Mouse (Mus musculus): ENCODE measurements at regions not wholly inside any gene's neighbourhood (a gene's known extent, or its start where the extent isn't known, plus 50 kb on each side); places are given as distances from the start of the nearest gene placed in this dataset.
A peak's percentile ranks its signal among the peaks of the same experiment; 100 is the strongest.

GRCm38 (mm10) chr17:75641010-75641498, 89.3 kb upstream of the Fam98a start:
- no peaks in the 10 kb centered on the region for H3K36me3 ChIP-seq (ENCODE audit: control insufficient read depth, insufficient read depth, low read length)
- WGBS: 32% methylated on average over 6 of the region's 6 CpGs
- no peak overlapping the region for H3K9ac ChIP-seq (ENCODE audit: low read depth, low read length)
- ATAC-seq: peak; percentile 69
- peaks cover 4% of the 10 kb centered on the region for H3K4me1 ChIP-seq (ENCODE audit: control insufficient read depth, insufficient read depth, low read depth, low read length)
- H3K27ac ChIP-seq (ENCODE audit: low read depth, low read length): no peak overlapping the region
- H3K27me3 ChIP-seq (replicated peaks; ENCODE audit: control insufficient read depth, insufficient read depth, low read length): no peaks in the 10 kb centered on the region
- no peaks in the 10 kb centered on the region for H3K9me3 ChIP-seq (ENCODE audit: control insufficient read depth, low read length)
- no peak overlapping the region for H3K4me3 ChIP-seq (ENCODE audit: low read length)
- H3K4me2 ChIP-seq (ENCODE audit: low read length): no peak overlapping the region

GRCm38 (mm10) chr17:75640575-75640974, 88.8 kb upstream of the Fam98a start:
- Histone ChIP-seq H3K4me2 (ENCODE audit: low read length) (no peak overlapping the region), H3K27me3 (replicated peaks; ENCODE audit: control insufficient read depth, insufficient read depth, low read length) (no peaks in the 10 kb centered on the region), H3K9ac (ENCODE audit: low read depth, low read length) (no peak overlapping the region), H3K4me3 (ENCODE audit: low read length) (no peak overlapping the region), H3K9me3 (ENCODE audit: control insufficient read depth, low read length) (no peaks in the 10 kb centered on the region), H3K27ac (ENCODE audit: low read depth, low read length) (no peak overlapping the region), H3K4me1 (ENCODE audit: control insufficient read depth, insufficient read depth, low read depth, low read length) (peaks cover 4% of the 10 kb centered on the region), H3K36me3 (ENCODE audit: control insufficient read depth, insufficient read depth, low read length) (no peaks in the 10 kb centered on the region)
- 0 out of 2 replicates have a peak, but pooled peaks have one; percentile 6 for ATAC-seq
- WGBS: 38% methylated on average over 5 of the region's 5 CpGs

- no peaks in the 10 kb centered on the region for H3K27me3 ChIP-seq (replicated peaks; ENCODE audit: control insufficient read depth, insufficient read depth, low read length)
- H3K4me1 ChIP-seq (ENCODE audit: control insufficient read depth, insufficient read depth, low read depth, low read length): no peaks in the 10 kb centered on the region
- H3K9ac ChIP-seq (ENCODE audit: low read depth, low read length): no peak overlapping the region; the same call in 1 of the 2 replicates
- H3K4me3 ChIP-seq (ENCODE audit: low read length): no peak overlapping the region
- peak; percentile 71; the same call in 1 of the 2 replicates for ATAC-seq
- H3K27ac ChIP-seq (ENCODE audit: low read depth, low read length): no peak overlapping the region
- WGBS: 68% methylated on average over 4 of the region's 4 CpGs
- H3K9me3 ChIP-seq (ENCODE audit: control insufficient read depth, low read length): no peaks in the 10 kb centered on the region
- H3K36me3 ChIP-seq (ENCODE audit: control insufficient read depth, insufficient read depth, low read length): no peaks in the 10 kb centered on the region
- no peak overlapping the region for H3K4me2 ChIP-seq (ENCODE audit: low read length)
Measured at GRCm38 (mm10) chr17:75629857-75630256, 78.1 kb upstream of the Fam98a start.

GRCm38 (mm10) chr17:75619472-75619871, 67.7 kb upstream of the Fam98a start:
- no peaks in the 10 kb centered on the region for H3K36me3 ChIP-seq (ENCODE audit: control insufficient read depth, insufficient read depth, low read length)
- 72% methylated on average over 3 of the region's 3 CpGs for WGBS
- H3K9ac ChIP-seq (ENCODE audit: low read depth, low read length): no peak overlapping the region
- no peak overlapping the region for H3K4me2 ChIP-seq (ENCODE audit: low read length)
- no peak overlapping the region for H3K4me3 ChIP-seq (ENCODE audit: low read length)
- ATAC-seq: no peak
- H3K27ac ChIP-seq (ENCODE audit: low read depth, low read length): no peak overlapping the region
- H3K27me3 ChIP-seq (replicated peaks; ENCODE audit: control insufficient read depth, insufficient read depth, low read length): no peaks in the 10 kb centered on the region
- no peaks in the 10 kb centered on the region for H3K9me3 ChIP-seq (ENCODE audit: control insufficient read depth, low read length)
- no peaks in the 10 kb centered on the region for H3K4me1 ChIP-seq (ENCODE audit: control insufficient read depth, insufficient read depth, low read depth, low read length)

- WGBS: 95% methylated on average over 3 of the region's 3 CpGs
- Histone ChIP-seq H3K27me3 (replicated peaks; ENCODE audit: control insufficient read depth, insufficient read depth, low read length) (no peaks in the 10 kb centered on the region), H3K9me3 (ENCODE audit: control insufficient read depth, low read length) (no peaks in the 10 kb centered on the region), H3K4me1 (ENCODE audit: control insufficient read depth, insufficient read depth, low read depth, low read length) (no peaks in the 10 kb centered on the region), H3K4me3 (ENCODE audit: low read length) (no peak overlapping the region), H3K9ac (ENCODE audit: low read depth, low read length) (no peak overlapping the region), H3K27ac (ENCODE audit: low read depth, low read length) (no peak overlapping the region), H3K4me2 (ENCODE audit: low read length) (no peak overlapping the region), H3K36me3 (ENCODE audit: control insufficient read depth, insufficient read depth, low read length) (no peaks in the 10 kb centered on the region)
- ATAC-seq: no peak
Measured at GRCm38 (mm10) chr17:75618514-75618913, 66.8 kb upstream of the Fam98a start.

- peak overlapping the region; percentile 41 for H3K4me2 ChIP-seq (ENCODE audit: low read length)
- no peaks in the 10 kb centered on the region for H3K4me1 ChIP-seq (ENCODE audit: control insufficient read depth, insufficient read depth, low read depth, low read length)
- H3K27me3 ChIP-seq (replicated peaks; ENCODE audit: control insufficient read depth, insufficient read depth, low read length): no peaks in the 10 kb centered on the region
- ATAC-seq: peak; percentile 74
- H3K36me3 ChIP-seq (ENCODE audit: control insufficient read depth, insufficient read depth, low read length): no peaks in the 10 kb centered on the region
- no peak overlapping the region for H3K27ac ChIP-seq (ENCODE audit: low read depth, low read length)
- no peak overlapping the region for H3K9ac ChIP-seq (ENCODE audit: low read depth, low read length)
- no peak overlapping the region for H3K4me3 ChIP-seq (ENCODE audit: low read length)
- 16% methylated on average over 6 of the region's 6 CpGs for WGBS
- no peaks in the 10 kb centered on the region for H3K9me3 ChIP-seq (ENCODE audit: control insufficient read depth, low read length)
Measured at GRCm38 (mm10) chr17:75617280-75617679, 65.5 kb upstream of the Fam98a start.

- no peak for ATAC-seq
- Histone ChIP-seq H3K9me3 (ENCODE audit: control insufficient read depth, low read length) (no peaks in the 10 kb centered on the region), H3K27ac (ENCODE audit: low read depth, low read length) (no peak overlapping the region), H3K4me1 (ENCODE audit: control insufficient read depth, insufficient read depth, low read depth, low read length) (no peaks in the 10 kb centered on the region), H3K36me3 (ENCODE audit: control insufficient read depth, insufficient read depth, low read length) (no peaks in the 10 kb centered on the region), H3K4me3 (ENCODE audit: low read length) (no peak overlapping the region), H3K9ac (ENCODE audit: low read depth, low read length) (no peak overlapping the region), H3K27me3 (replicated peaks; ENCODE audit: control insufficient read depth, insufficient read depth, low read length) (no peaks in the 10 kb centered on the region), H3K4me2 (ENCODE audit: low read length) (no peak overlapping the region)
- whole genome bisulfite sequencing: 88% methylated on average over 2 of the region's 2 CpGs
Measured at GRCm38 (mm10) chr17:75615335-75615734, 63.6 kb upstream of the Fam98a start.

- ATAC-seq: no peak
- H3K36me3 ChIP-seq (ENCODE audit: control insufficient read depth, insufficient read depth, low read length): no peaks in the 10 kb centered on the region
Measured at GRCm38 (mm10) chr17:75603417-75604086, 51.8 kb upstream of the Fam98a start.

More at GRCm38 (mm10) chr17:75603417-75604086, 51.8 kb upstream of the Fam98a start:
- no peak overlapping the region for H3K9ac ChIP-seq (ENCODE audit: low read depth, low read length)
- H3K4me1 ChIP-seq (ENCODE audit: control insufficient read depth, insufficient read depth, low read depth, low read length): no peaks in the 10 kb centered on the region
- no peaks in the 10 kb centered on the region for H3K27me3 ChIP-seq (replicated peaks; ENCODE audit: control insufficient read depth, insufficient read depth, low read length)
- H3K27ac ChIP-seq (ENCODE audit: low read depth, low read length): no peak overlapping the region
- no peaks in the 10 kb centered on the region for H3K9me3 ChIP-seq (ENCODE audit: control insufficient read depth, low read length)
- H3K4me2 ChIP-seq (ENCODE audit: low read length): no peak overlapping the region
- no peak overlapping the region for H3K4me3 ChIP-seq (ENCODE audit: low read length)
- WGBS: 15% methylated on average over 4 of the region's 4 CpGs
